Mouse (Mus musculus) cortical plate, adult 2 months (tissue): ENCODE results near the gene Chfr. TPM values are rescaled to one million over a fixed set of nuclear protein-coding genes. Genes with fewer than 3 reads are reported as not detected.
A peak's percentile ranks its signal among the peaks of the same experiment; 100 is the strongest.

Experiments used
- H3K27ac ChIP-seq: fragments of 200-500 bp; 2 replicates; pipeline ENCODE4 v1.5.1; 2012; ENCODE audit warnings: low read length, control low read depth, inconsistent platforms; ENCODE audit not compliant: insufficient read depth
- H3K4me1 ChIP-seq: fragments of 200-500 bp; 2 replicates; pipeline ENCODE4 v1.6.1; 2011; ENCODE audit warnings: low read length; ENCODE audit not compliant: control insufficient read depth, insufficient read depth
- H3K4me3 ChIP-seq: fragments of 200-500 bp; 2 replicates; pipeline ENCODE4 v1.5.1; 2011; ENCODE audit warnings: mild to moderate bottlenecking, low read length, control low read depth; ENCODE audit not compliant: insufficient read depth
- CTCF ChIP-seq: fragments of 200-500 bp; IDR thresholded peaks from 2 replicates; pipeline ENCODE4 v1.5.1; 2011; ENCODE audit warnings: mild to moderate bottlenecking, control low read depth, low read length; ENCODE audit not compliant: insufficient read depth; ENCODE audit errors: extremely low read depth
- POLR2A ChIP-seq: fragments of 200-500 bp; IDR thresholded peaks from 2 replicates; pipeline ENCODE4 v1.6.1; 2011; ENCODE audit warnings: mild to moderate bottlenecking, low read length, control low read depth; ENCODE audit not compliant: insufficient read depth; ENCODE audit errors: extremely low read depth
- polyA plus RNA-seq: library from polyadenylated mRNA; depleted of rRNA; stranded (reverse); fragments of >200 nt; gene quantifications from 2 replicates; pipeline ENCODE4 v1.2.3, GENCODE M21; 2012

Chfr gene
- polyA plus RNA-seq, 1 experiment = 76.7 TPM

DNA sequence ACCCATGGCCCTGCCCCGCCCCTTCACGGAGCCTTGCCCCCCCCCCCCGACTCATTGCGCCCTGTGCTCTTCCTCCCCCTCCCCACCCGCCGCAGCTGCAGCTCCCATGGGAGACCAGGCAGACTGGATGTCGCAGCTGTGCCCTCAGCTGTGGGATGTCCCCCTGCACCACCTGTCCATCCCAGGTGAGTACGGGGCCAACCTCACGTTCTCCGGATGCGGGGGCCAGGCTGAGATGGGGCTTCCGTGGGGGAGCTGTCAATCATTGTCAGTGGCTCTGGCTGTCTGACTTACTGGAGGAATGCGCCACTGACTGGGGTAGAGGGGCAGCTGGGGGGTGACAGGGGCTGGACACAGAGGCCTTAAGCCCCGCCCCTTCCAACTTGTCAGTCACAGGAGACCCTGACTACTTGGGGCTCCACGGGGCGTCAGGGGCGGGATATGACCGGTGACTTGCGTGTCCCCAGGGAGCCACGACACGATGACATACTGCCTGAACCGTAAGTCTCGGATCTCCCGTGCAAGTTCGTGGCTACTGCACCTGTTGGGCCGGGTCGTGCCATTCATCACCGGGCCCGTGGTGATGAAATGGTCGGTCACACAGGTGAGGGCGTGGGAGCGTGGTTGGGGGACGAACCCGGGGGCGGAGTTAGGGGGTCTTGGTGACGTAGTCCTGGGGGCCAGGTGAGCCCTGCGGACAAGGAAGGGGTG, 34.6 kb upstream of the Chfr start:
- H3K4me1 ChIP-seq = no peaks in the 10 kb centered on the region
- H3K27ac ChIP-seq = peak overlapping the region; percentile 66; the same call in 1 of the 2 replicates
- TF ChIP-seq CTCF (no peak), POLR2A (no peak)
- peak overlapping the region; percentile 57 for H3K4me3 ChIP-seq

DNA sequence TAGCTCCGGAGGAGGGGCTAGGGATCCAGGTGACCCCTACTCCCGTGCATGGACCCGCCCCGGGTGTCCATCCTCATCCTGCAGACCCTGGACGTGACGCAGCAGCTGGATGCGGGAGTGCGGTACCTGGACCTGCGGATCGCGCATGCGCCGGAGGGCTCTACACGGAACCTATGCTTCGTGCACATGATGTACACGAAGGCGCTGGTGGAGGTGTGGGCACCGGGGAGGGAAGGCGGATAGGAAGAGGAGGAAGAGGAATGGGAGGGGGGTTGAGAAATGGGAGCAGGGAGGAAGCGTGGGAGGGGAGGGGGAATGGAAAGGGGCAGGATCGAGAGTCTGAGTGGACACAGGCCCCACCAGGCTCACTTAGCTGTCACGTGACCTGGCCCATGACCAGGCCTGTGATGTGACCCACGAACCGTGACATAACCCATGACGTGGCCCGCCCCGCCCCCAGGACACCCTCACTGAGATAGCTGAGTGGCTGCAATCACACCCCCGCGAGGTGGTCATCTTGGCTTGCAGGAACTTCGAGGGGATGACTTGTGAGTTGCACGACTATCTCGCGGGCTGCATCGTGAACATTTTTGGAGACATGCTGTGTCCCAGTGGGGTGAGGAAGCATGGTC, 33.8 kb upstream of the Chfr start:
- peak; percentile 52; the same call in 1 of the 2 replicates for TF ChIP-seq POLR2A
- no peak for TF ChIP-seq CTCF
- peak overlapping the region; percentile 57 for H3K4me3 ChIP-seq
- H3K27ac ChIP-seq = peak overlapping the region; percentile 5; the same call in 1 of the 2 replicates
- H3K4me1 ChIP-seq = no peaks in the 10 kb centered on the region

DNA sequence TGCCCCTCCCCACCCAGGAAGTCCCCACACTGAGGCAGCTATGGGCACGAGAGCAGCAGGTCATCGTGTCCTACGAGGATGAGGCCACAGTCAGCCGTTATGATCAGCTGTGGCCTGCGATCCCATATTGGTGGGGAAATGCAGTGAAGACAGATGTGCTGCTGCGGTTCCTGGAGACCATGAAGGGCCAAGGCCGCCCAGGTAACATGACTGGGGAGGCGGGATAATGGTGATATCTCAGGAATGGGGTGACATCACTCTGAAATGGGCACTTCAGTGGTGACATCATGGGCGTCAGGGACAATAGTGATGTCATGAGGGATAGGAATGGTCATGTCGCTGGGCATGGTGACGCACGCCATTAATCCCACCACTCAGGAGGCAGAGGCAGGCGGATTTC, 33.2 kb upstream of the Chfr start:
- no peak overlapping the region for H3K27ac ChIP-seq
- H3K4me1 ChIP-seq = no peaks in the 10 kb centered on the region
- peak overlapping the region; percentile 57; the same call in 1 of the 2 replicates for H3K4me3 ChIP-seq
- TF ChIP-seq CTCF = no peak
- TF ChIP-seq POLR2A = no peak

DNA sequence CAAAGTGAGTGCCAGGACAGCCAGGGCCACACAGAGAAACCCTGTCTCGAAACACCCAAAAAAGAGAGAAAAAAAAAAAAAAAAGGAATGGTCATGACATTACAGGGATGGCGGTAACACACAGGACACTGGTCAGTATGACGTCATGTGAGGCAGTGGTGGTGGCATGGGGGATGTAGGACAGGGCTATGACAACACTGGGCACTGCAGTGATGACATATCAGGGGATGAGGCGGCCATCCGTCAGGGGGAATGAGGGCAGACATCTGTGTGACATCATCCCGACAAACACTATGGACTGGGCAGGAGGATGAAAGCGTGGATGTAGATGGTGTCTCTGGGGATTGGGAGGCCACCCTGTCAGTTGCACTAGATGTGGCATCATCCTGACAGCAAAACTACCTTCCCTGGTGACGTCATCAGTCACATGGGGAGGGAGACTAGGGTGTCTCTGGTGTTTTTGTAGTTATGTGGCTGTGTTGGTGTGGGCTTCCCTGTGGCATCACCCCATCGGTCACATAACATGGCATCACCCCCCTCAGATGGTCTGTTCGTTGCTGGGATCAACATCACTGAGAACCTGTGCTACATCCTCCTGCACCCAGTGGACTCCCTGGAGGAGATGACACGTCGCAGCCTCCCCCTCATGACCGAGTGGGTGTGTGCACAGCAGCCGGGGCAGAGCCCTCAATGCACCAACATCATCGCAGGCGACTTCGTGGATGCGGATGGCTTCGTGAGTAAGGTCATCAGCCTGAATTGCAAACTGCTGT, 32.6 kb upstream of the Chfr start:
- Histone ChIP-seq H3K27ac (no peak overlapping the region), H3K4me1 (no peaks in the 10 kb centered on the region), H3K4me3 (no peak overlapping the region)
- TF ChIP-seq CTCF = no peak
- peak; percentile 35; the same call in 1 of the 2 replicates for TF ChIP-seq POLR2A

DNA sequence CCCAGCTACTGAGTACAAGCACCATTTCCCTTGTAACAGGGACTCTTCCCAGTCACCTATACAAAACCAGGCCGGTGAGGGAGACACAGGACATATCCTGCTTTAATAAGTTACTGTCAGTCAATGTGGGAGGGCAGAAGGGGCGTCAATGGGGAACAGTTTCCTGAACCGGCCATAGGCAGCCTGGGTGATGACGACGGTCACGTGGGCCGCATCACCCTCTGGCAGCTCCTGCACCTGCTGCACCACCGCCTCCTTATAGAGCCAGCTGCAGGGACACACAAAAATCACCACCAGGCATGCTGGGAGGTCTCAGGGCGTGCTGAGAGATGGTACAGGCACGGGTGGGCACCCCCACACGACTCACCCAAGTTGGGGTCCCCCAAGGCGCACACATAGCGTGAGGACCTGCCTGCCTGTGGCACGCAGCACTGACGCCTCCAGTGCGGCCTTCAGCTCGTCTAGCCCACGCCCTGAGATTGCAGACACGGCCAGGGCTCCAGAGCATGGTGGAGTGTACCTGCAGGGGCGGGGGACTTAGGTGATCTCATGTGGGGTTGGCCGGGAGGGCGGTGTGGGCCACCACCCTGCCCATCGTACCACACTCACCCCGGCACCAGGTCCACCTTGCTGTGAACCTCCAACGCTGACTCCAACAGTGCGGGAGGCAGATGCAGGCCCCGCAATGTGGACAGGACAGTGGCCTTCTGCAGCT, 31.6 kb upstream of the Chfr start:
- H3K27ac ChIP-seq = no peak overlapping the region
- TF ChIP-seq POLR2A = no peak
- TF ChIP-seq CTCF = no peak
- H3K4me3 ChIP-seq = no peak overlapping the region
- H3K4me1 ChIP-seq = no peaks in the 10 kb centered on the region

DNA sequence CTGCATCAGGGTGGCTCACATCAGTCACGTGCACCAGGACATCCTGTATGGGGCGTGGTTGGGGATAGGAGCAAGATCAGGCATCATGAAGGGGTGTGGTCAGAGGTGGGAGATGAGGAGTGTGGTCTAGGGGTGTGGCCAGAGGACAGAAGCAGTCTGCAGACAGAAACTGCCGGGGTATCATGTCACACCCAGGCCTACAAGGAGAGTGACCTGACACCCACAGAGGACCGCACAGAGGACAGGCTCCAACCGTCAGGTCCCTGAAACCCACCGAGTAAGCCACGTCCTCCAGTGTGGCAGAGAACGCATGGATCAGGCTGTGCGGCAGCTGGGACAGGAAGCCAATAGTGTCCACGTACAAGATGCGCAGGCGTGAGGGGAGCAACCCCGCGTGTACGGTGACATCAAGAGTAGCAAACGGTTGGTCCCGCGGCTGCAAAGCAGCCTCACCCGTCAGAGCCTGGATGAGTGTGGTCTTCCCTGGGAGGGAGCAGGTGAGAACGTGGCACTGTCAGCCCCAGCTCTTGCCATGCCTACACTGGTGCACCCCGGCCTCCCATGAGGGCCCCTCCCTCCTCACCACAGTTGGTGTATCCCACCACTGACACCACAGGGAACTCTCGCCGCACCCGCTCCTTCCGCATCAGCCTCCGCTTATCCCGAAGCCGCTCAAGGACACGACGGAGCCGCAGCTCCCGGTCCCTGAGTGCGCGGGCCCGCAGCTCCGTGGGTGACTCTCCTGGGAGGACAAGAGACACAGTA, 30.8 kb upstream of the Chfr start:
- Histone ChIP-seq H3K27ac (no peak overlapping the region), H3K4me1 (no peaks in the 10 kb centered on the region), H3K4me3 (no peak overlapping the region)
- TF ChIP-seq POLR2A = peak; percentile 14; the same call in 1 of the 2 replicates
- TF ChIP-seq CTCF = no peak

DNA sequence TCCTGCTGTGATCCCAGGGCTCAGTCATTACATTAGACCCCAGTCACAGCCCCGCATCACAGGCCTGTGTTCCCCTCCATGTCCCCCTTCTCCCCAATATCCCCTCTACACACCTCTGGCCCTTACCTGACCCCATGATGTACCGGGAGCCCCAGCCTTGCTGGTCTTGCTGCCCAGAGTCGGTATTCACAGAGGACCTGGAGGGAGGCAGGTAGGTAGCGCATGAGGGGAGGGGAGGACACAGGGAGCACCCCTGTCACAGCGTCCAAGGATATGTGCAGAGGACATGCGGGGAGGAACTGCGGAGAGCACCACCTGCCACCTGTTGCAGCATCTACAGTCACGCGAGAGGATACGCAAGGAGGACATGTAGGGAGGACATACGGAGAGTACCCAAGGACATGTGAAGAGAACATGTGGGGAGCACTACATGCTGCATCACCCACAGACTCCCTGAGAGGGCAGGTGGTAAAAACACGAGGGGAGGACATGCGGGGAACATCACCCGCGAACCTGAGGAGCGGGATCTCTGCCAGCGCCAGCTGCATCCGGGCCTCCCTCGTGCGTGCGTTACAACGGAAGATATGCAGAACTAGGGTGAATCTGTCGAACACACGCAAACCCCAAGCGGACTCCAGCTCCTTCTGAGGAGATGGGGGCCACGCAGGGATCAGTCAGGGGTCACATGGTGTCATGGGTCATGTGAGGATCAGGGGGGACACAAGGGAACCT, 29.3 kb upstream of the Chfr start:
- no peaks in the 10 kb centered on the region for H3K4me1 ChIP-seq
- H3K4me3 ChIP-seq = peak overlapping the region; percentile 67
- no peak for TF ChIP-seq POLR2A
- H3K27ac ChIP-seq = 0 out of 2 replicates have a peak overlapping the region, but pooled peaks have one; percentile 41

DNA sequence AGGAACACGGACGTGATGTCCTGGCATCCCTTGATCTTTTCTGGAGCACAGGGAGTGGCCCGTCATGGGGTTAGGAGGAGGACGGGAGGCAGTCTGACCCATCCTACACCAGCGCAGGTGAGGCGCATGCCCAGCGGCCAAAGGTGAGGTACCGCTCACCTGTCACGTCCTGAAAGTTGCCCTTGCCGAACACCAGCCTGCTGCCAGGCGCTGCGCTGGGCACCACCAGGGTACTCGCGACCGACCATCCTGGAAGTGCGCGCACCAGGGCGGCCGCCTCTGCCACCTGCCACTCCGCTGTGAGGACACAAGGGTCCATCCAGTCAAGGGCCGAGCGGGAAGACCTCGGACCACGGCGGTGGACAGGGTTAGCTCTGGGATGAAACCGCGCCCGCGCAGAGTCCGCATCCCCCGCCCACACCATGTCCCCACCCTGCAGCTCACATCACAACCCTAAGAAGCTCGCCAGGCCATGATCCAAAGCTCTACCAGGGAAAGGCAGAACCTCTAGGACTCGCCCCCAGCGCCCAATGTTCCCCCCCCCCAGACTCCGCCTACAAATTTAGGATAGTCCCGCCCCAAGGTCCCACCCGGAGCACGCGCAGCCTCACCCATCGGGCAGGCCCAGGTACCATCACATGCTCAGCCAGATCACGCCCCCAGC, 28.6 kb upstream of the Chfr start:
- Histone ChIP-seq H3K27ac (peak overlapping the region; percentile 41; the same call in 1 of the 2 replicates), H3K4me1 (no peaks in the 10 kb centered on the region), H3K4me3 (peak overlapping the region; percentile 67)
- TF ChIP-seq CTCF = no peak
- no peak for TF ChIP-seq POLR2A
